Mouse (Mus musculus) liver, postnatal 0 days (tissue): ENCODE measurements at regions not wholly inside any gene's neighbourhood (a gene's known extent, or its start where the extent isn't known, plus 50 kb on each side); places are given as distances from the start of the nearest gene placed in this dataset.
A peak's percentile ranks its signal among the peaks of the same experiment; 100 is the strongest.

Experiments used
- ATAC-seq: fragments of 200-750 bp; cut with Nextera tagmentation; 2 replicates; pipeline ENCODE4 v1.8.0; 2017; ENCODE audit warnings: mild to moderate bottlenecking, moderate library complexity
- DNase-seq: peaks from one replicate; pipeline ENCODE4 v3.0.0-alpha.2; 2016
- H3K27ac ChIP-seq: fragments of 300-500 bp; sonication (generic); 2 replicates; pipeline ENCODE4 v1.5.1; 2014; ENCODE audit warnings: antibody characterized with exemption, moderate library complexity, mild to moderate bottlenecking, low read depth
- H3K27me3 ChIP-seq: fragments of 300-500 bp; sonication (generic); 2 replicates; pipeline ENCODE4 v1.6.1; 2014; ENCODE audit warnings: low read length, control low read depth, mixed read lengths; ENCODE audit not compliant: insufficient read depth
- H3K36me3 ChIP-seq: fragments of 300-500 bp; sonication (generic); replicated peaks from 2 replicates; pipeline ENCODE4 v1.6.1; 2014; ENCODE audit warnings: mild to moderate bottlenecking, control low read depth, low read length, moderate library complexity, mixed read lengths; ENCODE audit not compliant: insufficient read depth
- H3K4me1 ChIP-seq: fragments of 300-500 bp; sonication (generic); 2 replicates; pipeline ENCODE4 v1.6.1; 2014; ENCODE audit warnings: antibody characterized with exemption, mild to moderate bottlenecking, control low read depth; ENCODE audit not compliant: insufficient read depth
- H3K4me2 ChIP-seq: fragments of 300-500 bp; sonication (generic); 2 replicates; pipeline ENCODE4 v1.6.1; 2014; ENCODE audit warnings: low read depth, mild to moderate bottlenecking, low read length, moderate library complexity, mixed read lengths
- H3K4me3 ChIP-seq: fragments of 300-500 bp; sonication (generic); 2 replicates; pipeline ENCODE4 v1.5.1; 2014; ENCODE audit warnings: low read depth, low read length
- H3K9ac ChIP-seq: fragments of 300-500 bp; sonication (generic); replicated peaks from 2 replicates; pipeline ENCODE4 v1.6.1; 2014; ENCODE audit warnings: mild to moderate bottlenecking, moderate library complexity
- H3K9me3 ChIP-seq: fragments of 300-500 bp; sonication (generic); 2 replicates; pipeline ENCODE4 v1.6.1; 2016; ENCODE audit warnings: mild to moderate bottlenecking, control low read depth, low read length, mixed read lengths
- CTCF ChIP-seq: sonication (generic); IDR thresholded peaks from 2 replicates; pipeline ENCODE4 v1.5.1; 2016; ENCODE audit warnings: antibody characterized with exemption, low read depth
- EP300 ChIP-seq: IDR thresholded peaks from 2 replicates; pipeline ENCODE4 v1.6.1; 2016; ENCODE audit warnings: antibody characterized with exemption, low read depth, mild to moderate bottlenecking
- WGBS: fragments of 180-500 bp; shearing (Covaris S2); extraction: QIAGEN DNeasy Blood & Tissue Kit; methylation state at CpG from one replicate; pipeline ENCODE4 v1.1.7; 2014; ENCODE audit not compliant: insufficient replicate concordance; 5-methylcytosine and 5-hydroxymethylcytosine counted together

DNA sequence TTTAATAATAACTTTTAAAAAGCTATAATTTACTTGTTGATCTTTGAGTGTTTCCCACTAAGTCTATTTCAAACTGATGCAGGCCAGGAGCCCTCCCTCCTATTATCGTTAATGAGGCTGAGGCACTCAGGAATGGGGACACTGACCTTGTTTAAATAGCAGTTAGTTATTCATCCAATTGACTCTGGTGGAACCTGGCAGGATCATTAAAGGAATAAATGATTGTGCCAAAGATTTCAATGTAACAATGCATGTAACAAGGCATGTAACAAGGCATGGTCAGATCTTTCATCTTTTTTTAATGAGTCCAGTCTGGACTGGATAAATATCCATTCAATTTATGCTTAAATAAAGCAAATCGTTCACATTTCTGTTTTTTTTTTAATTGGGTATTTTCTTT is 393.6 kb upstream of the Gm10800 start:
- ATAC-seq (no peak), DNase-seq (no peak)
- Histone ChIP-seq H3K4me2 (no peak overlapping the region), H3K9me3 (no peaks in the 10 kb centered on the region), H3K27ac (no peak overlapping the region), H3K36me3 (no peaks in the 10 kb centered on the region), H3K4me3 (no peak overlapping the region), H3K27me3 (no peaks in the 10 kb centered on the region), H3K9ac (no peak overlapping the region), H3K4me1 (no peaks in the 10 kb centered on the region)
- TF ChIP-seq CTCF (no peak), EP300 (no peak)
- 70% methylated on average over 2 of the region's 2 CpGs for WGBS

DNA sequence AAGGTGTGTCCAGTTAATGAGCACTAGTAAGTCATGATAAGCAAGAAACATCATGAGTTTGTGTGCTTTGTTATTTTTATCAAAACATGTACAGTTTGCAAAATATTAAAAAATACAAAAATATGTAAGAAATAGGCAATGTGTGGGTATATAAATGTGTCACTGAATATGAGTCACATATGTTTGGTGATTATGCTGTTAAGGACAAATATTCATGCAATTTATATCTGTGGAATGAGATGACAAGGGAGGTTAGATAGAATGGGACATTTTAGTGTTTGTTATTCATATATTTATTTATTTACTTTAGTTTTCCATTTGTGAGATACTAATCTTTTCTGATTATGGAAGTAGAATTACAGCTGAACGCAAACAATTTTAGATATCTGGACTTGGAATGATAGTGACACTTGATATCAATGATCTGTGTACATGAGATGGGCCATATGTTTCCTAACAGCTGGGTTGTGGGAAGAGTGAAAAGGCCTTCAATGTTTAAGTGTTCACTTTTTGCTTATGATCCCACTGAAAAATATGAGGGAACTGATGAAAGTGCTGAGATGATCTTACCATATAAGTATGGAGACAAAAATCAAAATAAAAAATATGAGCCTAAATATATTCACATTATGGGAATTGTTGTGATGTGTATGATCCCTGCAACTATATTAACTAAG is 379.6 kb upstream of the Gm10800 start:
- Histone ChIP-seq H3K9ac (no peak overlapping the region), H3K4me1 (no peaks in the 10 kb centered on the region), H3K9me3 (no peaks in the 10 kb centered on the region), H3K27ac (no peak overlapping the region), H3K36me3 (no peaks in the 10 kb centered on the region), H3K4me2 (no peak overlapping the region), H3K4me3 (no peak overlapping the region), H3K27me3 (no peaks in the 10 kb centered on the region)
- WGBS, result 86% methylated on average over 1 of the region's 1 CpGs
- no peak for ATAC-seq
- DNase-seq, result no peak
- TF ChIP-seq EP300, result no peak
- TF ChIP-seq CTCF, result no peak

DNA sequence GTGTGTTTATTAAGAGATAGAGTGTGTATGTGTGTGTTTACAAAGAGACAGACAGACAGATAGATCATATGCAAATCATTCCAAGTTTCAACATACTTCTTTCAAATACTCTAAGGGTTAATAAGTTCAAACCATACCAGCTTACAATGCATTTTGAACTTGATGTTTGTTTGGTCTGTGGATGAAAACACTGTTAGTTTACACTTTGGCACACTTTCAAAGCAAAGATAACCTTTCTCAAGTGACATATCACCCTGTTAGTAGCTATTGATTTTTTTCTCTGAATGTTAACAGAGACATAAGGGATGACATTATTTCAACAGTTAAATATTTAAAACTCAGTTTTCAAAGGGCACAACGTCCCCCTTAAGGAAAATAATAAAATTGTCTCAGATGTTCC is 329.5 kb upstream of the Gm10800 start:
- H3K4me2 ChIP-seq, result no peak overlapping the region
- H3K4me1 ChIP-seq, result no peaks in the 10 kb centered on the region
- no peaks in the 10 kb centered on the region for H3K27me3 ChIP-seq
- no peak for TF ChIP-seq EP300
- TF ChIP-seq CTCF, result no peak
- DNase-seq, result no peak
- ATAC-seq, result peak; percentile 92
- H3K27ac ChIP-seq, result no peak overlapping the region
- WGBS, result 33% methylated on average over 1 of the region's 1 CpGs
- H3K4me3 ChIP-seq, result no peak overlapping the region
- no peaks in the 10 kb centered on the region for H3K9me3 ChIP-seq
- no peak overlapping the region for H3K9ac ChIP-seq
- H3K36me3 ChIP-seq, result no peaks in the 10 kb centered on the region

DNA sequence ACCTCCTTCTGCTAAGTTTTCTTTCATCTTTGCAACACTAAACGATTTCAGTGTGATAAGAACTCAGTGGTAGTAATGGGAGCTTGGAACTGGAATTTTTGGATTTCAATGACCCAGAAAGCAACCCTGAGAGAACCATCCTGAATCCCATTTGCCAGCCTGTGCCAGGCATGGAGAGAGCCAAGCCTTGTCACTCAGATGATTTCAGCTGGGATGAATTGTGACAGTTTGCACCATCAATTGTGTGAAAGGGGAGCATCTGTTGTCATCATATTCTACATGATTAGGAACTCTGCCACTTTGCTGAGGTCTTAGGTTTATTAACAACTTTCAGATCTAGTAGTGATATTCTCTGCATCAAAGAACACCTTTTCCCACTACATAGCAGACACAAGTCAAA is 328.4 kb upstream of the Gm10800 start:
- Histone ChIP-seq H3K27me3 (no peaks in the 10 kb centered on the region), H3K9me3 (no peaks in the 10 kb centered on the region), H3K4me1 (no peaks in the 10 kb centered on the region), H3K36me3 (no peaks in the 10 kb centered on the region), H3K4me2 (no peak overlapping the region), H3K9ac (no peak overlapping the region), H3K27ac (no peak overlapping the region), H3K4me3 (no peak overlapping the region)
- DNase-seq (no peak), ATAC-seq (no peak)
- WGBS, result 43% methylated on average over 1 of the region's 1 CpGs
- TF ChIP-seq EP300 (no peak), CTCF (no peak)

DNA sequence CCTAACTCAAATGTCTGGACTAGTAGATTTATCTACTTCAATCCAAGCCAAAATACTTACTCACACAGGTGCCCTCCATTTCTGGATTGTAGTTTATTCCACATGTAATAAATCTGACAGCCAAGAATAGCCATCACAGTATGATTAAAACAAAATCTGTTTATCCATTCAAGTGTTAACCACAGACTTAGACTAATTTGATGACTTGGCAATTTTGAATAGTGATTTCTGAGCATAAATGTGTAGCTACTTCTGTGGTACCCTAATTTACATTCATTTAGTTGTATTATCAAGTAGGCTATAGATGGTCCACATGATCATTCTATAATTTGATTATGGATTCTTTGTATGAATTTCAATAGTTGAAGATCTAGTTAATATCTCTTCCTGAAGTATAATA is 287.5 kb upstream of the Gm10800 start:
- TF ChIP-seq CTCF (no peak), EP300 (no peak)
- no peaks in the 10 kb centered on the region for H3K9me3 ChIP-seq
- no peak overlapping the region for H3K9ac ChIP-seq
- ATAC-seq, result no peak
- no peaks in the 10 kb centered on the region for H3K4me1 ChIP-seq
- H3K27me3 ChIP-seq, result no peaks in the 10 kb centered on the region
- DNase-seq, result no peak
- H3K36me3 ChIP-seq, result no peaks in the 10 kb centered on the region
- no peak overlapping the region for H3K4me3 ChIP-seq
- no peak overlapping the region for H3K4me2 ChIP-seq
- no peak overlapping the region for H3K27ac ChIP-seq
